Mouse (Mus musculus): ENCODE results near the gene Tmprss11c. TPM values are rescaled to one million over a fixed set of nuclear protein-coding genes. Genes with fewer than 3 reads are reported as not detected.

Gene Tmprss11c
- total and polyA plus RNA-seq, 3 experiments, result not detected

DNA sequence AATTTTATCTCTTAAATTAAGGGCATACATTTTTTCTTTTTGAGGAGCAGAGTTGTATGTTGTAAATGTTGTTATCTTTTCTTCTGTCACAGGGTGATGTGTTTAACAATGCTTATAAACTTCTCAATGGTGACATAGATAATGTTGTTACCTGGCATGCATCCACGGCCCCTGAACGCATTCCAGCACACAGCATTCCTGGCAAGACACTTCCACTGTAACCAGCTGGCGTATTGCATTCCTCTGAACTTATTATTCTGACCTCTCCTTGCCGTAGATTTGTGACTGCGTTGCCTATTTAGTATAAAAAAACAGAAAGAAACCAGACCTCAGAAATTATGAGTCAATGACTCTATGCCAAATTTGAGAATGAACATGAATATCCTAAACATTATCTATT, 17.0 kb upstream of the Tmprss11c start:
- H3K27me3 ChIP-seq (ENCODE audit: control insufficient read depth in 1 of 2, insufficient read depth in 2 of 2, low read length in 2 of 2), result no peaks in the 10 kb centered on the region
- no peaks in the 10 kb centered on the region for H3K4me1 ChIP-seq (ENCODE audit: control insufficient read depth in 1 of 2, insufficient read depth in 2 of 2, low read length in 2 of 2)
- H3K4me3 ChIP-seq (ENCODE audit: control insufficient read depth in 1 of 2, insufficient read depth in 1 of 2, low read depth in 2 of 2, low read length in 2 of 2), result no peak overlapping the region
- no peak for DNase-seq (ENCODE audit: low read depth, low spot score)
- no peaks in the 10 kb centered on the region for H3K79me2 ChIP-seq (ENCODE audit: control insufficient read depth, insufficient read depth, low read length, poor library complexity)
- no peak overlapping the region for H3K27ac ChIP-seq (ENCODE audit: control insufficient read depth, low read depth, low read length)
- TF ChIP-seq MEF2A (IDR thresholded peaks at IDR 0.05; ENCODE audit: extremely low read depth, insufficient replicate concordance, low read depth, low read length, poor library complexity, severe bottlenecking), result no peak
- TF ChIP-seq TBP (IDR thresholded peaks at IDR 0.05; ENCODE audit: low read depth, low read length), result no peak
- no peak for TF ChIP-seq GABPA (IDR thresholded peaks at IDR 0.05; ENCODE audit: low read depth, low read length)
- no peak for TF ChIP-seq MAFK (IDR thresholded peaks at IDR 0.05; ENCODE audit: borderline replicate concordance, low read depth, low read length)
- TF ChIP-seq NRF1 (IDR thresholded peaks at IDR 0.05; ENCODE audit: insufficient read depth, low read depth, low read length, poor library complexity, severe bottlenecking), result no peak
- no peak for TF ChIP-seq JUND (IDR thresholded peaks at IDR 0.05; ENCODE audit: low read depth, low read length)
- H3K36me3 ChIP-seq (ENCODE audit: control insufficient read depth in 1 of 2, insufficient read depth in 2 of 2, low read length in 2 of 2), result no peaks in the 10 kb centered on the region
- no peak overlapping the region for H3K9ac ChIP-seq (ENCODE audit: control insufficient read depth, low read depth, low read length, poor library complexity, severe bottlenecking)
- H3K9me3 ChIP-seq (replicated peaks; ENCODE audit: insufficient read depth, low read length), result no peaks in the 10 kb centered on the region

DNA sequence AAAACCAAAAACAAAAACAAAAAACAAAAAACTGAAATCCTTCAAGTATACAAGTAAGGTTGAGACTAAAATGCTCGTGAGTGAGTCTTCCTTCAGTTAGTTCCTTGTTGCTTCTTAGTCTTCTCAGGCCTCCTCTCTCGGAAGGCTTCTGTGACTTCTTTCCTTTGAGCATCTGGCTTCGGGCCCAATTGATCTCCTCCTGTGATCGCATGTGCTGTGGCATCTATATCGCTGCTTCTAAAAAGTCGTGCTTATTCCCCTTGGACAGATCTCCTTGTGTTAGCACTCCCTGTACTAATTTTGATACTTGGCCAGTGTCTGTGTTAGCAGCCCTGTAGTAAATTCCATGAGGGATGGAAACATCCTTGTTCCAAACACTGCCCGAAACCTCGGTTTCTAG, 14.8 kb upstream of the Tmprss11c start:
- H3K4me3 ChIP-seq (ENCODE audit: control insufficient read depth in 1 of 2, insufficient read depth in 1 of 2, low read depth in 2 of 2, low read length in 2 of 2), result no peak overlapping the region
- no peaks in the 10 kb centered on the region for H3K4me1 ChIP-seq (ENCODE audit: control insufficient read depth in 1 of 2, insufficient read depth in 2 of 2, low read length in 2 of 2)
- no peaks in the 10 kb centered on the region for H3K79me2 ChIP-seq (ENCODE audit: control insufficient read depth, insufficient read depth, low read length, poor library complexity)
- H3K9me3 ChIP-seq (replicated peaks; ENCODE audit: insufficient read depth, low read length), result no peaks in the 10 kb centered on the region
- H3K27ac ChIP-seq (ENCODE audit: control insufficient read depth, low read depth, low read length), result no peak overlapping the region
- no peaks in the 10 kb centered on the region for H3K36me3 ChIP-seq (ENCODE audit: control insufficient read depth in 1 of 2, insufficient read depth in 2 of 2, low read length in 2 of 2)
- H3K9ac ChIP-seq (ENCODE audit: control insufficient read depth, low read depth, low read length, poor library complexity, severe bottlenecking), result no peak overlapping the region
- TF ChIP-seq KAT2A (conservative IDR thresholded peaks at IDR 0.05; ENCODE audit: low read depth, low read length) (no peak), CHD1 (IDR thresholded peaks at IDR 0.05; ENCODE audit: low read depth, low read length) (no peak), USF2 (IDR thresholded peaks at IDR 0.05; ENCODE audit: borderline replicate concordance in 1 of 2, insufficient read depth in 1 of 2, low read depth in 1 of 2, low read length in 2 of 2) (no peak), MYC (IDR thresholded peaks at IDR 0.05; ENCODE audit: low read depth, low read length) (no peak), USF1 (IDR thresholded peaks at IDR 0.05; ENCODE audit: low read depth, low read length) (no peak), TCF12 (IDR thresholded peaks at IDR 0.05; ENCODE audit: low read depth, low read length) (no peak), ETS1 (IDR thresholded peaks at IDR 0.05; ENCODE audit: low read depth, low read length) (no peak)
- DNase-seq (ENCODE audit: low read depth, low spot score), result no peak
- no peaks in the 10 kb centered on the region for H3K27me3 ChIP-seq (ENCODE audit: control insufficient read depth in 1 of 2, insufficient read depth in 2 of 2, low read length in 2 of 2)

DNA sequence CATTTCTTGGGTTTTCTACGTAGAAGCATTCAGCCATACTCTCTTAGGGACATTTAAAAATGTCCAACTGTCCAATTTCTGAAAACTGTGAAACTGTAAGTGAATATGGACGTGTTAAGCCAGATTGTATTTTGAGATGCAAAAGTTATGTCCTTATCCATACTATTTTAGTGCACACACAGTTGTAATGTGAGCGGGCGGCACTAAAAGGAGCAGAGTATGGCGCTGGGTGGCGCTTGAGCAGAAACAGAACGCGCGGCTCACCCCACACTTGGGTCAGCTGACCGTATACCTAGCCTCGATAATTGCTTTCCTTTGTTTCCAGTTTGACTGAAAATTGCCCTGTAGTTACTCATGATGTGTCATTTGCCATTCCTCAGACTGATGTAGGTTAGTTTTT, 42.5 kb downstream of the Tmprss11c start:
- TF ChIP-seq MXI1 (IDR thresholded peaks at IDR 0.05; ENCODE audit: low read depth, low read length) (no peak), NRF1 (IDR thresholded peaks at IDR 0.05; ENCODE audit: insufficient read depth, low read depth, low read length, poor library complexity, severe bottlenecking) (no peak), POLR2AphosphoS2 (IDR thresholded peaks at IDR 0.05; ENCODE audit: low read length) (no peak), JUND (IDR thresholded peaks at IDR 0.05; ENCODE audit: low read depth, low read length) (no peak), GABPA (IDR thresholded peaks at IDR 0.05; ENCODE audit: low read depth, low read length) (no peak), TBP (IDR thresholded peaks at IDR 0.05; ENCODE audit: low read depth, low read length) (no peak), RCOR1 (IDR thresholded peaks at IDR 0.05; ENCODE audit: low read depth, low read length) (no peak)
- H3K79me2 ChIP-seq (ENCODE audit: control insufficient read depth, insufficient read depth, low read length, poor library complexity), result no peaks in the 10 kb centered on the region
- no peak overlapping the region for H3K27ac ChIP-seq (ENCODE audit: control insufficient read depth, low read depth, low read length)
- no peaks in the 10 kb centered on the region for H3K36me3 ChIP-seq (ENCODE audit: control insufficient read depth in 1 of 2, insufficient read depth in 2 of 2, low read length in 2 of 2)
- no peaks in the 10 kb centered on the region for H3K27me3 ChIP-seq (ENCODE audit: control insufficient read depth in 1 of 2, insufficient read depth in 2 of 2, low read length in 2 of 2)
- no peaks in the 10 kb centered on the region for H3K9me3 ChIP-seq (replicated peaks; ENCODE audit: insufficient read depth, low read length)
- no peak for DNase-seq (ENCODE audit: low read depth, low spot score)
- H3K4me3 ChIP-seq (ENCODE audit: control insufficient read depth in 1 of 2, insufficient read depth in 1 of 2, low read depth in 2 of 2, low read length in 2 of 2), result no peak overlapping the region
- no peak overlapping the region for H3K9ac ChIP-seq (ENCODE audit: control insufficient read depth, low read depth, low read length, poor library complexity, severe bottlenecking)
- no peaks in the 10 kb centered on the region for H3K4me1 ChIP-seq (ENCODE audit: control insufficient read depth in 1 of 2, insufficient read depth in 2 of 2, low read length in 2 of 2)
